Mouse (Mus musculus): ENCODE results near the gene Plcb2.

- no peak for TF ChIP-seq CTCF (IDR thresholded peaks at IDR 0.05; ENCODE audit: control insufficient read depth, insufficient read depth, low read length)
- TF ChIP-seq POLR2A (IDR thresholded peaks at IDR 0.05; ENCODE audit: borderline replicate concordance, control insufficient read depth, low read depth, low read length): no peak
Measured at GRCm38 (mm10) chr2:118725511-118725910, 2.7 kb downstream of the Plcb2 start.

All from bone marrow, adult 2 months (tissue).